Mouse (Mus musculus) ES-CJ7 (cell line): Measurements from ENCODE around the gene Gata2.
A peak's percentile ranks its signal among the peaks of the same experiment; 100 is the strongest.

ENCODE experiments used
- DNase-seq: peaks from one replicate; pipeline ENCODE4 v3.0.0; 2011; ENCODE audit warnings: low read depth, low spot score

Gene Gata2

DNA sequence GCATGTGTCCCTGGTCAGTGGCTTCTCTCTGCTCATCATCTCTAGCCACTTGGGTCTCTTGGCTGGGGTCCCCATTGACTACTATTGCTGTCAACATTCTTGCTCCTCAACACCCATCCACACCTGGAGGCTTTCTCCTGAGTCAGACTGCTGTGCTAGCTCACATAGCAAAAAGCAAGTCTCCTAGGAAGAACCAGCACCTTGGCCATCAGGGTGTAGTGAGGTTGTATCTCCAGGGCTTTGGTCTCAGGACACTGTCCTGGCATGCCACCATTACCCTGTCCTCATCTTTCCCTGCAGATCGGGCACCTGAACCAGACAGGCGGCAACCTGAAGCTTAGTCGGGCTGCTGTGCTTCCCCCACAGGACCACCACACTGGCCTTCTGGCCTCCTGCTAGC is 14.6 kb downstream of the Gata2 start:
- no peak for DNase-seq

DNA sequence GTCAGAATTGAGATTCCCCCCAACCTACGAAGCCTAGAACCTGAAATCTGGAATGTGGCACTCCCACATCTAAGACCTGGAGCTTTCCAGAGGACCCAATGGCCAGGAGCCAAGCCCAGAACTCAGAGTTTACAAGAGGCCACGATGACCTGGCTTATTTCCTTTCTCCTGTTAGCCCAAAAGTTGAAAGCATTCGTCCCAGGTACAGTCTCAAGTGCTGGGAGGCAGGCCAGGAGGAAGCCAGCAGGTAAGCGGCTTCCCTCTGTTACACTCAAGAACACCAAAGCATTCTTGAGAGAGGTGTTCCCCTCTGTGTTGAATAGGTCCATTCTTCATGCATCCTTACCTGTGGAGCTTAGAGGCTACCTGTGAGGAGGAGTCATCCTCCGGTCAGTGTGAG is 15.8 kb downstream of the Gata2 start:
- DNase-seq: no peak

GRCm38 (mm10) chr6:88210182-88210581 is 16.5 kb downstream of the Gata2 start:
- DNase-seq: peak; percentile 75

- DNase-seq: peak; percentile 50
Observed at GRCm38 (mm10) chr6:88215797-88216196, 22.1 kb downstream of the Gata2 start.

- no peak for DNase-seq
Observed at GRCm38 (mm10) chr6:88216199-88216598, 22.5 kb downstream of the Gata2 start.

- no peak for DNase-seq
Observed at GRCm38 (mm10) chr6:88219094-88219493, 25.4 kb downstream of the Gata2 start.

DNA sequence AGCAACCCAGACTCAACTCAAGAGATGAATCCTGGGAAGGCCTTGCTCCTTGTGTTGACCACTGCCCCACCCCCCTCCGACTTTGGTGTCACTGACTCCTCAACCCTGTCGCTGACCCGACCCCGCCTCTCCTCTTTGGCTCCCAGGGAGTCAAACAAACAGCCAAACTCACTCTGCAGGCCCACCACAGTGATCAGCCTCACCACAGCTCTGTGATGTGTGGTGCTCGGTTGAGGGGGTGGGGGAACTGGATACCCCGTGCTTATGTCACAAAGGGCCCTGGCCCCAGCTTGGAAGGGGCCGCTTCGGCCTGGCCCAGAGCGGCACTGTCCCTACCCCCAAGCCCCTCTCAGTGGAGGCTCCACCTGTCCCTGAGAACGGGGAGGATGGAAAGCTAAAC is 28.3 kb downstream of the Gata2 start, which contains the start of gene Dnajb8:
TSS of gene Dnajb8 (plus strand) at position 301 of the 400 bp plus-strand sequence.
- no peak for DNase-seq

DNA sequence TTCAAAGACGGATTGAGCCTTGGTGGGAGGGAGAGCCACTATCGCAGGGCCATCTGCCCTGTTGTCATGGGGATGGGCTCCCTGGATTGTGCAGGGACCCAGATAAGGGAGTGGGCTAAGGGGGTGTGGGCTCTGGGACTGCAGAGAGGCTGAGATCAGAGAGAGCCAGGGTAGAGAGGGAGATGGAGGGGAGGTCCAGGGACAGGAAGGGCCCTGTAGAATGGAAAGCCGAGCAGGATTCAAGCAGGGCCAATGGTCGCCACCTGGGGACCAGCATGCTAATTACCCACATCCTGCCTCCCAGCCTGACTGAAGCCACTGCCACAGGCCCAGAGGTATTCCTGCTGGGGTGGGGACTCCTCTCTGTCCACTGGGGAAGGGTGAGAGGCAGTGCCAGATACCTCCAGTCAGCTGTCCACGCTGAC is 32.9 kb downstream of the Gata2 start:
- no peak for DNase-seq

DNA sequence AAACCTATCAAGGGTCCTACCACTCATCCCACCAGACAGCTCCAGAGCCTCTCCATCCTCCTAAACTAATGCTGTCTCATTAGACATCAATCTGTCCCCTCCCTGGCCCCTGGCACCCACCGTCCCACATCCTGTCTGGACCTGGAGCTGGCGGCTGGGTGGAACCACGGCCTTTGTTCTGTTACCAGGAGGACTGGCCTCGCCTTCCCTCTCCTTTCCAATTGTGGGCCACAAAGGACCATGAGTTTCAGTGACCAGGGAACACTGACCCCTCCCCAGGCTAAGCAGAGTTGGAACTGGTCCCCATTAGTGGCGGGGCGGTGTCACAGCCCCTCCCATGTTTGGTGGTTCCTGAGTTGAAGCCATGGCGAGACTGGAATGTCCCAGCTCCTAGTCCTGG is 33.8 kb downstream of the Gata2 start:
- no peak for DNase-seq

- no peak for DNase-seq
Observed at GRCm38 (mm10) chr6:88229221-88229620, 35.5 kb downstream of the Gata2 start.

DNA sequence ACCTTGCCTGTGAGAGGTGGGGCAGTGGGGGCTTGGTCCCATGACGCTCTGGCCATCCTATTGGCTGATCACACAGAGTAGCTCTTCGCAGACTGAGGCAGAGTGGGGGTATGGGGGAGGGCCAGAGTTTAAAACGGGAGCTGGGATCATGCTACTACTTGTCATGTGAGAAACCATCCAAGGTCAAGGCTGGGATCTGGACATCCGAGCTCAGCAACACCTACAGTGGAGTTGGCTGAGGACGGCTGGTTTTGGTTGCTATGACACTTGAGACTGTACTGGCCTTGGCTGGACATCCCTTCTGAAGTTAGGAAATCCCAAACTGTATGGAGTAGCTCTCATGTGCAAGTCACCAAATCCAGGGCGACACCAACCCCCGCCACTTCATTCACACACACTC is 38.1 kb downstream of the Gata2 start:
- peak; percentile 24 for DNase-seq

GRCm38 (mm10) chr6:88232221-88232620 is 38.5 kb downstream of the Gata2 start:
- DNase-seq: peak; percentile 52

DNA sequence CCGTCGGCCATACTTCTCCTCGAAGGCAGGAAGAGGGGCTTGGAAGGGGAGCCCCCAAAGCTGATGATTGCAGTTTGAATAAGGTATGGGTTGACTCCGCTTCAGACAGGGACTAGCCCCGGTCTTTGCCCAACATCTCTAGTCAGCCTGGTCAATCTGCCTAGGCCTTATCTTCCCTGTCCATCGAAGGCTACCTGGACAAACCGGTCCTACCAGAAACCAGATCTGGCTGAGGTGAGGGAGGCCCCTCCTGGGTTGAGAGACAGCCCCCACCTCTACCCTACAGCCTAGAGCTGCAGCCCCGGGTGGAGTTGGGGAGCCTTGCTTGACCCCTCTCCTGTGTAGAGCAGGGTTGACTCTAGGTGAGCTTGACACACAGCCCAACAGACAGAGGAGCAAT is 40.3 kb downstream of the Gata2 start:
- DNase-seq: no peak

DNA sequence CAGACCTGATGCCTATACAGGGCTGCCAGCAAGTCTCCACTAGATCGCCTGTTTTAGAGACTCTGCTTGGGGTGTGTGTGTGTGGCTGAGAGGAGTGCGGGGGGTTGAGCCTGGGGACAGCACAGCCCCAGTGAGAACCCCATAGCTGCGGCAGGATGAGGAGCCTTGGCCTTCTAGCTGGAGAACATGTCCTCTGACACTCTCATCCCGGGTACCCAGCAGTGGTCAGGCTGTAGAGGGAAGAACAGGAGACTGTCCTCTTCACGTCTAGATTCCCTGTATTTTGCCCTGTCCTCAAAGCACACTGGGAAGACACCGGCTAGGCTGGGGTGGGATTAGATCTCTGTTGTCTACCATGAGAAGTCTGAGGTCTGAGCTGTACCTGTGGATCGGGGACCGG is 41.8 kb downstream of the Gata2 start:
- DNase-seq: no peak

- peak; percentile 59 for DNase-seq
Observed at GRCm38 (mm10) chr6:88235983-88236382, 42.3 kb downstream of the Gata2 start.

DNA sequence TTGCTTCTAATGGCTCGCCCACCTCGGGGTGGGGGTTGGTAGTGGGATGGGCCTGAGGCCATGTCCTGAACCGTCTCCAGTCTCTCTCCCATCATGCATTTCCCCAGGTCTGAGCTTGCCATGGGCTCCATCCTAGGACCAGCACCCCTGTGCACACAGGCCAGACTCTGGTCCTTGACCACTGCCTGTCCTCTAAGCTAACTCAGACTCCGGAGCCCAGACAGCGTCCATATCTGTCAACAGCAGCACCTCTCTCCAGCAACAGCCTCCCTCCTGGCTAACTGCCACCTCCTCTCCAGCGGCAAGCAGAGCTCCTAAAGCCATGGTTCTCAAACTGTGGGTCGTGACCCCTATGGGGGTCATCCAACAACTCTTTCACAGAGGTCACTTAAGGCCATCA is 42.8 kb downstream of the Gata2 start:
- DNase-seq: peak; percentile 14

GRCm38 (mm10) chr6:88242604-88243003 is 48.9 kb downstream of the Gata2 start:
- peak; percentile 67 for DNase-seq

DNA sequence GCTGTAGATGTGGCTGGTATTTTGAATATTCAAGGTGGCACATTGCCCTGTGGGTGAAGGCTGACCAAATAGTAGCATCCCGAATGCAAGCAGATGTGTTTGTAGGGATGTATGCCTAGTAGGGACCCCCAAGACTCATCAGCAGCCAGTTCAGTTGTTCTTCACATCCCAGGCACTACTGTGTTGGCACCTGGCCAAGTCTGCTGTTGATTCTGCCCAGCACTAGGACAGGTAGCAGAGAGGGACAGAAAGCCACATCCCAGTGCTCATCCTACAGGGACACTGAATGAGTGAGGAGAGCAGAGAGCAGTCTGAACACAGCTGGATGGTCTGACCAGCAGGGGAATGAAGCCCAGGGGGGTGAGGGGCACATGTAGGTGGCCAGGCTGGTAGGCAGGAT is 55.5 kb downstream of the Gata2 start:
- no peak for DNase-seq

DNA sequence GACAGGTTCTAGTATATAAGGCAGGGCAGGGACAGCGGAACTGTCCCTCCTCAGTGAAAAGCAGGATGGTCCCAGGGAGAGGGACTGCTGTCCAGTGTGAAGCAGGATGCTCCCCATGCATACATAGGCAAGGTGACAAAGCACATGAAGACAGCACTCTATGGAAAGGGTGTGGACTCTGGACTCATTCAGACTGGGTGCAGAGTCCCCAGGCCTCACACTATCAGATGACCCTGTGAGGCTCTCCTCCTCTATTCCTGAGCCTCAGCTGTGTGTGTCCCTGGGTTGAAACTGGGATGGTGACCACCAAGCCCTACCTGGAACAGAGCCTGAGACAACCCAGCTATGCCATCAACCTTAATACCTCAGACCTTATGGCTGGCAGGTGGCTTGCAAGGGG is 57.7 kb downstream of the Gata2 start:
- DNase-seq: no peak

DNA sequence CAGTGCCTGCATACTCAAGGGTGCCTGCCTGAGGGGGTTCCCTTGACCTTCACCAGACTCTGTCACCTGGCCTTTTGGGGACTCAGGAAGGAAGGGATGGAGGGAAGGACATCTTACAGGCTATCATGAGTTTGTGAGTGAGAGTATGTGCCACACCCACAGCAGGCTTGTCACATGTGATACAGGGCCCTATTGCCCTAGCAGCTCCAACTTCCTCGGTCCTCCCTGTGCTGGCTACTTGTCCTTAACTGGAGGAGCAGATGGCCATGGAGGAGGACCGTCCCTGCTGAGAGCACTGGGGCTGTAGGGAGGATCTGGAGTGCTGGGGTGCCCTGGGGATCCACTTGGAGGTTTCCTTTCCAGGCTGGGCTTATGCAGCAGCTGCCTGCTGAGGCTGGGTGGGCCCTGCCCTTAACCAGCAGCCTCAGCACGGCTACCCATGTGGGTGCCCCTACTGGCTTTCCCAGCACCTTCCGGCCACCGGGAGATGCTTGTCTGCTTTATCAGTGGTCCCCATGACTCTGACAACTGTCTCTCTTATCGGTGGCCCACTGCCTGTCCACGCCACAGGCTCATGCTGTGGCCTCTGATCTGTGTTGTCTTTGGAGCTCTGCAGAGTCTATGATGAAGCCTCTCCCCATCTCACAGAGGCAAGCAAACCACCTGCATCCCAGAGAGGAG is 58.2 kb downstream of the Gata2 start:
- no peak for DNase-seq

DNA sequence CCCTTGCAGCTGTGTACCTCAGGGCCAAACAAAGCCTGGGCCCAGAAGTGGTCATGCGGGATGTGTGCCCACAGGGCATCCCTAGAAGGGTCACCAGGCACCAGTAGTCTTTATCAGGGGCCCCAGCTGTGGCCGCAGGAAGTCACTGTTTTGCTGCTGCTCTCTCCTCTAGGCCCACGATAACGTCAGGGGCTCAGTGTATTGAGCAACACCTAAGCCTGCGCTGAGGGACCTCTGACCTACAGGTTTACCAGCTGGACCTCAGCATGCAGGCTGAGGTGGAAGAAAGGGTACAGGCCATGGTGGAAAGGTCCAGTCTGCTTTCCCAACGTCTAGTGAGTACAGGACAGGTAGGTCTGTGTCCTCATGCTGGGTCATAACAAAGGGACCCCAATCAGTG is 60.4 kb downstream of the Gata2 start:
- DNase-seq: no peak

DNA sequence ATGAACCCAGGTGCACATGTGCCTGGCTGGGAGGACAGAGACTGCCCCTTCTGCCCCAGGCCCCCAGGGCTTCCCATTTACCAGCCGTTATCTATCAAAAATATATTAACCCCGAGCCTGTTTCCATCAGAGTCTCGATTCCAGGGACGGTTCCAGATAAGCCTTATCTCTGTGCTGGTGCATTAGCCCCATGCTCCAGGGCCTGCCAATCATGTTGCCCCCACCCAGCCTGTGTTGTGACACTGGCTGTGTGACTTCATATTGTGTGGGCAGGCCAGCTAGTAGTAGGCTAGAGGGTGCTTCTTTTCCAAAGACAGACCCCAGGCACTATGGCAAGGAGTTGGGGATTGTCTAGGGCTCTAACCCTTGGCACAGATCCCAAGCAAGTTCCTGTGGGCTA is 61.7 kb downstream of the Gata2 start:
- DNase-seq: no peak
